Mouse (Mus musculus): ENCODE measurements at regions not wholly inside any gene's neighbourhood (a gene's known extent, or its start where the extent isn't known, plus 50 kb on each side); places are given as distances from the start of the nearest gene placed in this dataset.

- TF ChIP-seq POLR2A (IDR thresholded peaks at IDR 0.05; ENCODE audit: low read depth, low read length): no peak
- no peak for TF ChIP-seq CTCF (conservative IDR thresholded peaks at IDR 0.05; ENCODE audit: insufficient read depth, insufficient read length, low read depth, low read length)
These were observed 188.2 kb downstream of the Irx2 start for GRCm38 (mm10) chr13:72816856-72817255.
